Mouse (Mus musculus) lung, embryonic 16.5 days (tissue): ENCODE data around the gene Arhgef17. TPM values are rescaled to one million over a fixed set of nuclear protein-coding genes. Genes with fewer than 3 reads are reported as not detected.
A peak's percentile ranks its signal among the peaks of the same experiment; 100 is the strongest.

ENCODE experiments used
- ATAC-seq: fragments of 200-750 bp; cut with Nextera tagmentation; 2 replicates; pipeline ENCODE4 v1.8.0; 2017; ENCODE audit warnings: low read depth, mild to moderate bottlenecking, moderate library complexity
- H3K27ac ChIP-seq: fragments of 300-500 bp; sonication (generic); 2 replicates; pipeline ENCODE4 v1.5.1; 2014; ENCODE audit warnings: mild to moderate bottlenecking, control low read depth, low read length
- H3K27me3 ChIP-seq: fragments of 300-500 bp; sonication (generic); 2 replicates; pipeline ENCODE4 v1.6.1; 2014; ENCODE audit warnings: low read depth, low read length, mixed read lengths; ENCODE audit not compliant: control insufficient read depth, insufficient read depth
- H3K36me3 ChIP-seq: fragments of 300-500 bp; sonication (generic); 2 replicates; pipeline ENCODE4 v1.6.1; 2014; ENCODE audit warnings: low read length; ENCODE audit not compliant: control insufficient read depth, insufficient read depth
- H3K4me1 ChIP-seq: fragments of 300-500 bp; sonication (generic); replicated peaks from 2 replicates; pipeline ENCODE4 v1.6.1; 2014; ENCODE audit warnings: low read length, mixed read lengths; ENCODE audit not compliant: control insufficient read depth, insufficient read depth
- H3K4me2 ChIP-seq: fragments of 300-500 bp; sonication (generic); 2 replicates; pipeline ENCODE4 v1.6.1; 2014; ENCODE audit warnings: low read depth, low read length, control low read depth
- H3K4me3 ChIP-seq: fragments of 300-500 bp; sonication (generic); 2 replicates; pipeline ENCODE4 v1.5.1; 2014; ENCODE audit warnings: mild to moderate bottlenecking, low read length, control low read depth
- H3K9ac ChIP-seq: fragments of 300-500 bp; sonication (generic); 2 replicates; pipeline ENCODE4 v1.6.1; 2014; ENCODE audit warnings: low read length, control low read depth
- H3K9me3 ChIP-seq: fragments of 300-500 bp; sonication (generic); 2 replicates; pipeline ENCODE4 v1.6.1; 2016; ENCODE audit warnings: low read length; ENCODE audit not compliant: control insufficient read depth
- WGBS: fragments of 180-500 bp; shearing (Covaris S2); extraction: QIAGEN DNeasy Blood & Tissue Kit; methylation state at CpG from one replicate; pipeline ENCODE4 v1.1.7; 2014; 5-methylcytosine and 5-hydroxymethylcytosine counted together
- polyA plus RNA-seq: library from polyadenylated mRNA; unstranded; fragments of >200 nt; fragmentation: Nextera tagmentation; extraction: Ambion mirVana; gene quantifications from 2 replicates; pipeline ENCODE4 v1.2.1, GENCODE M21; 2015

The Arhgef17 gene
- polyA plus RNA-seq, 1 experiment from 2014 or later, result 11.8 TPM

GRCm38 (mm10) chr7:100922907-100923306, 9.0 kb downstream of the Arhgef17 start:
- 0 out of 2 replicates have a peak overlapping the region, but pooled peaks have one; percentile 14 for H3K9ac ChIP-seq
- H3K27me3 ChIP-seq, result no peaks in the 10 kb centered on the region
- H3K4me2 ChIP-seq, result peak overlapping the region; percentile 96; the same call in 1 of the 2 replicates
- H3K27ac ChIP-seq, result no peak overlapping the region
- ATAC-seq, result no peak
- H3K4me3 ChIP-seq, result no peak overlapping the region
- peaks cover 96% of the 10 kb centered on the region for H3K4me1 ChIP-seq
- 65% methylated on average over 4 of the region's 4 CpGs for WGBS
- H3K36me3 ChIP-seq, result peaks cover 13% of the 10 kb centered on the region
- no peaks in the 10 kb centered on the region for H3K9me3 ChIP-seq

- Histone ChIP-seq H3K4me3 (no peak overlapping the region), H3K4me1 (peaks cover 94% of the 10 kb centered on the region), H3K4me2 (no peak overlapping the region), H3K9ac (no peak overlapping the region), H3K27ac (0 out of 2 replicates have a peak overlapping the region, but pooled peaks have one; percentile 34), H3K9me3 (no peaks in the 10 kb centered on the region), H3K36me3 (peaks cover 19% of the 10 kb centered on the region), H3K27me3 (no peaks in the 10 kb centered on the region)
- no peak for ATAC-seq
- 81% methylated on average over 5 of the region's 5 CpGs for WGBS
Observed at GRCm38 (mm10) chr7:100921289-100921688, 10.6 kb downstream of the Arhgef17 start.

- H3K27ac ChIP-seq, result peak overlapping the region; percentile 91
- ATAC-seq, result peak; percentile 71
- 0 out of 2 replicates have a peak overlapping the region, but pooled peaks have one; percentile 14 for H3K9ac ChIP-seq
- no peaks in the 10 kb centered on the region for H3K27me3 ChIP-seq
- no peaks in the 10 kb centered on the region for H3K9me3 ChIP-seq
- H3K4me1 ChIP-seq, result peaks cover 84% of the 10 kb centered on the region
- peak overlapping the region; percentile 9; the same call in 1 of the 2 replicates for H3K4me2 ChIP-seq
- peaks cover 24% of the 10 kb centered on the region for H3K36me3 ChIP-seq
- WGBS, result 0% methylated on average over 2 of the region's 2 CpGs
- H3K4me3 ChIP-seq, result no peak overlapping the region
Observed at GRCm38 (mm10) chr7:100919809-100920107, 12.1 kb downstream of the Arhgef17 start.

GRCm38 (mm10) chr7:100919006-100919808, 12.7 kb downstream of the Arhgef17 start:
- H3K36me3 ChIP-seq, result peaks cover 24% of the 10 kb centered on the region
- H3K27ac ChIP-seq, result peak overlapping the region; percentile 91
- H3K4me3 ChIP-seq, result no peak overlapping the region
- 0 out of 2 replicates have a peak overlapping the region, but pooled peaks have one; percentile 14 for H3K9ac ChIP-seq
- H3K9me3 ChIP-seq, result no peaks in the 10 kb centered on the region
- H3K27me3 ChIP-seq, result no peaks in the 10 kb centered on the region
- peak overlapping the region; percentile 9; the same call in 1 of the 2 replicates for H3K4me2 ChIP-seq
- 30% methylated on average over 7 of the region's 7 CpGs for WGBS
- peaks cover 79% of the 10 kb centered on the region for H3K4me1 ChIP-seq
- ATAC-seq, result no peak

GRCm38 (mm10) chr7:100918176-100918575, 13.7 kb downstream of the Arhgef17 start:
- WGBS, result 14% methylated on average over 9 of the region's 9 CpGs

GRCm38 (mm10) chr7:100917751-100918150, 14.2 kb downstream of the Arhgef17 start:
- no peak overlapping the region for H3K4me3 ChIP-seq
- peaks cover 24% of the 10 kb centered on the region for H3K36me3 ChIP-seq
- peaks cover 72% of the 10 kb centered on the region for H3K4me1 ChIP-seq
- 47% methylated on average over 6 of the region's 6 CpGs for WGBS
- no peaks in the 10 kb centered on the region for H3K9me3 ChIP-seq
- H3K4me2 ChIP-seq, result peak overlapping the region; percentile 40; the same call in 1 of the 2 replicates
- peak overlapping the region; percentile 91 for H3K27ac ChIP-seq
- peak; percentile 3; the same call in 1 of the 2 replicates for ATAC-seq
- H3K9ac ChIP-seq, result peak overlapping the region; percentile 16
- no peaks in the 10 kb centered on the region for H3K27me3 ChIP-seq

More at GRCm38 (mm10) chr7:100918176-100918575, 13.7 kb downstream of the Arhgef17 start:
- Histone ChIP-seq H3K4me3 (no peak overlapping the region), H3K27ac (peak overlapping the region; percentile 91), H3K4me2 (peak overlapping the region; percentile 40), H3K36me3 (peaks cover 24% of the 10 kb centered on the region), H3K4me1 (peaks cover 75% of the 10 kb centered on the region), H3K9me3 (no peaks in the 10 kb centered on the region), H3K27me3 (no peaks in the 10 kb centered on the region), H3K9ac (peak overlapping the region; percentile 16)
- peak; percentile 60 for ATAC-seq

- Histone ChIP-seq H3K27ac (no peak overlapping the region), H3K36me3 (peaks cover 19% of the 10 kb centered on the region), H3K9ac (no peak overlapping the region), H3K27me3 (no peaks in the 10 kb centered on the region), H3K4me3 (no peak overlapping the region), H3K4me2 (no peak overlapping the region), H3K4me1 (peaks cover 74% of the 10 kb centered on the region), H3K9me3 (no peaks in the 10 kb centered on the region)
- WGBS, result 63% methylated on average over 6 of the region's 6 CpGs
- ATAC-seq, result no peak
Observed at GRCm38 (mm10) chr7:100916526-100916925, 15.4 kb downstream of the Arhgef17 start.

GRCm38 (mm10) chr7:100915204-100915603, 16.7 kb downstream of the Arhgef17 start:
- Histone ChIP-seq H3K9ac (0 out of 2 replicates have a peak overlapping the region, but pooled peaks have one; percentile 21), H3K36me3 (peaks cover 12% of the 10 kb centered on the region), H3K27me3 (no peaks in the 10 kb centered on the region), H3K4me1 (peaks cover 75% of the 10 kb centered on the region), H3K9me3 (no peaks in the 10 kb centered on the region), H3K27ac (no peak overlapping the region), H3K4me3 (no peak overlapping the region), H3K4me2 (no peak overlapping the region)
- WGBS, result 75% methylated on average over 5 of the region's 5 CpGs
- ATAC-seq, result no peak

- Histone ChIP-seq H3K9me3 (no peaks in the 10 kb centered on the region), H3K4me2 (peak overlapping the region; percentile 31; the same call in 1 of the 2 replicates), H3K36me3 (peaks cover 14% of the 10 kb centered on the region), H3K4me1 (peaks cover 65% of the 10 kb centered on the region), H3K27ac (peak overlapping the region; percentile 72), H3K4me3 (no peak overlapping the region), H3K27me3 (no peaks in the 10 kb centered on the region), H3K9ac (0 out of 2 replicates have a peak overlapping the region, but pooled peaks have one; percentile 12)
- peak; percentile 23 for ATAC-seq
- WGBS, result 28% methylated on average over 9 of the region's 9 CpGs
Observed at GRCm38 (mm10) chr7:100911791-100912190, 20.1 kb downstream of the Arhgef17 start.
